In the genomic region with DNA sequence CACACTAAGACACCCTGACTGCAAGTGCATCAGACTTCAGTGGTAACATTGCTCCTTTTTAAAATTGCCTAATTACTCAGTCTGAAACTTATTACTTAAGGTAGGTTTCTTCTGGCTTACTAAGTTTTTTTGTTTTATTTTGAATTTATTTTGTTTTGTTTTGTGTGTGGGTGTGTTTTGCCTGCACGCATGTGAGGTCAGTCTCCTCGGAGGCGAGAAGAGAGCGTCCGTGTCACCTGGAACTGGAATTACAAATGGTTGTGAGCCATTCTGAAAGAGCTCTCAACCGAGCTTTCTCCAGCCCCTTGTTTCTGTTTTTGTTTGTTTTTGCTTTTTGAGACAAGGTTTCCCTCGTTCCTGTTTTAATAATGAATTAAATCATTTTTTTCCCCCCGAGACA, we compare ENCODE assay signal across 9 mouse cellular contexts. TPM values are rescaled to one million over a fixed set of nuclear protein-coding genes. Genes with fewer than 3 reads are reported as not detected.
DNase-seq lines count a peak whose midpoint lies in the region; ATAC-seq and TF ChIP-seq lines count a peak whose summit lies in the region.
"Had no signal": no experiment of that assay in that cellular context is flagged by ENCODE, and none has a peak within 500 bp of the region (broad histone marks: within the 10 kb centered on the region; RNA-seq: fewer than 3 reads in every experiment).

No protein-coding gene starts in this region.

- H3K4me2 ChIP-seq in heart, embryonic 12.5 days = peak overlapping the region; percentile 73

- peak overlapping the region; percentile 71 for H3K4me3 ChIP-seq in heart, embryonic 12.5 days
- H3K4me3 ChIP-seq in ES-Bruce4 (ENCODE audit: low read depth, low read length) = peak overlapping the region; percentile 84
- peak overlapping the region; percentile 69 for H3K4me3 ChIP-seq in hindbrain, embryonic 10.5 days
- H3K4me3 ChIP-seq in macrophage (ENCODE audit: inconsistent target) = no peak overlapping the region; the same call in 1 of the 2 replicates

- H3K27me3 ChIP-seq in heart, embryonic 12.5 days (replicated peaks) = no peaks in the 10 kb centered on the region
- H3K27me3 ChIP-seq in ES-Bruce4 (ENCODE audit: control insufficient read depth, insufficient read depth, low read length, poor library complexity, severe bottlenecking) = no peaks in the 10 kb centered on the region
- H3K27me3 ChIP-seq in hindbrain, embryonic 10.5 days (ENCODE audit: insufficient read depth, poor library complexity, severe bottlenecking) = no peaks in the 10 kb centered on the region

- H3K9me3 ChIP-seq in heart, embryonic 12.5 days (replicated peaks) = no peaks in the 10 kb centered on the region
- no peaks in the 10 kb centered on the region for H3K9me3 ChIP-seq in ES-Bruce4 (replicated peaks; ENCODE audit: control insufficient read depth, insufficient read depth, low read length, poor library complexity, severe bottlenecking)
- H3K9me3 ChIP-seq in hindbrain, embryonic 10.5 days = no peaks in the 10 kb centered on the region

- H3K79me2 ChIP-seq in macrophage (ENCODE audit: inconsistent target) = no peaks in the 10 kb centered on the region

- H3K27ac ChIP-seq in heart, embryonic 12.5 days (ENCODE audit: poor library complexity, severe bottlenecking) = peak overlapping the region; percentile 82
- H3K27ac ChIP-seq in ES-Bruce4 (ENCODE audit: insufficient read depth, low read length) = peak overlapping the region; percentile 49; the same call in 1 of the 2 replicates
- H3K27ac ChIP-seq in hindbrain, embryonic 10.5 days = peak overlapping the region; percentile 89
- peak overlapping the region; percentile 35 for H3K27ac ChIP-seq in macrophage

- no peak for TF ChIP-seq EP300 in ES-Bruce4 (IDR thresholded peaks at IDR 0.05; ENCODE audit: insufficient read depth, low read depth, low read length)

- no peak for TF ChIP-seq CTCF in ES-Bruce4 (IDR thresholded peaks at IDR 0.05; ENCODE audit: low read depth, low read length)

- peaks cover 30% of the 10 kb centered on the region for H3K36me3 ChIP-seq in heart, embryonic 12.5 days
- H3K36me3 ChIP-seq in ES-Bruce4 (ENCODE audit: control insufficient read depth, insufficient read depth, low read length, poor library complexity, severe bottlenecking) = peaks cover 14% of the 10 kb centered on the region
- H3K36me3 ChIP-seq in hindbrain, embryonic 10.5 days = peaks cover 30% of the 10 kb centered on the region
- H3K36me3 ChIP-seq in macrophage (ENCODE audit: inconsistent target) = peaks cover under 1% of the 10 kb centered on the region; the same call in 1 of the 2 replicates

- DNase-seq in heart, adult 11 months = no peak
- DNase-seq in hindbrain, embryonic 10.5 days (ENCODE audit: low spot score) = no peak
- no peak for DNase-seq in cerebellum, adult 18-20 months
- DNase-seq in layer of hippocampus, adult 9-10 months (ENCODE audit: low spot score) = no peak
- DNase-seq in frontal cortex, postnatal 10 days (ENCODE audit: low spot score in 2 of 2) = no peak

- H3K9ac ChIP-seq in heart, embryonic 12.5 days = peak overlapping the region; percentile 64
- H3K9ac ChIP-seq in ES-Bruce4 (ENCODE audit: low read depth, poor library complexity, severe bottlenecking) = peak overlapping the region; percentile 77

- peaks cover 18% of the 10 kb centered on the region for H3K4me1 ChIP-seq in heart, embryonic 12.5 days (replicated peaks)
- H3K4me1 ChIP-seq in ES-Bruce4 (ENCODE audit: control insufficient read depth, insufficient read depth, low read length) = no peaks in the 10 kb centered on the region
- H3K4me1 ChIP-seq in hindbrain, embryonic 10.5 days (replicated peaks) = peaks cover 32% of the 10 kb centered on the region

- ATAC-seq in heart, embryonic 12.5 days (ENCODE audit: insufficient number of reproducible peaks, low FRiP score) = no peak

- TF ChIP-seq POLR2A in ES-Bruce4 (IDR thresholded peaks at IDR 0.05; ENCODE audit: insufficient read depth, low read length) = no peak

- WGBS in heart, embryonic 12.5 days = 46% methylated on average over 8 of the region's 8 CpGs
- WGBS in hindbrain, embryonic 10.5 days = 58% methylated on average over 8 of the region's 8 CpGs
- 54% methylated on average over 8 of the region's 8 CpGs for WGBS in macrophage (ENCODE audit: missing documents)

RNA-seq across cellular contexts. Expression of a gene that starts 0.6 kb away (rescaled TPM):
- 102 and 106 TPM in 2 replicates for polyA plus RNA-seq in heart, embryonic 12.5 days (2016; fragmentation: Nextera tagmentation; extraction: Ambion mirVana)
- 127 and 175 TPM in 2 replicates for polyA plus RNA-seq in ES-Bruce4 (2011; ENCODE audit: insufficient read depth, insufficient read length, low read depth, missing spikeins)
- polyA plus RNA-seq in hindbrain, embryonic 10.5 days (2016; fragmentation: Nextera tagmentation; extraction: Ambion mirVana) = 137 and 152 TPM in 2 replicates
- 10 to 100 TPM in 1 of 26 experiments, 1 to 10 TPM in 22, under 1 TPM in 1, not detected in 2; 0.99 to 11.1 (median 3.7) TPM for total RNA-seq in macrophage (2018; cell fraction: chromatin; rRNA removed)
- total RNA-seq in macrophage (2018; cell fraction: cytosol; rRNA removed) = 10 to 100 TPM in 12 of 26 experiments, 1 to 10 TPM in 14; 5.9 to 14.6 (median 9.9) TPM
- 10 to 100 TPM in 2 of 26 experiments, 1 to 10 TPM in 24; 1.2 to 21.0 (median 3.7) TPM for total RNA-seq in macrophage (2018; cell fraction: nucleus; rRNA removed)
- 5.7 to 28.7 TPM (median 9.5 TPM) in 3 replicates for polyA plus RNA-seq in macrophage (2018)

RNA-seq across cellular contexts. Expression of a gene that starts 16.9 kb away (rescaled TPM):
- polyA plus RNA-seq in heart, embryonic 12.5 days (2016; fragmentation: Nextera tagmentation; extraction: Ambion mirVana) = 31.8 and 34.7 TPM in 2 replicates
- polyA plus RNA-seq in ES-Bruce4 (2011; ENCODE audit: insufficient read depth, insufficient read length, low read depth, missing spikeins) (4.9 and 5.5 TPM in 2 replicates), macrophage (2018) (0.19 to 0.37 TPM in 2 of 3 replicates, not detected in the other)
- polyA plus RNA-seq in hindbrain, embryonic 10.5 days (2016; fragmentation: Nextera tagmentation; extraction: Ambion mirVana) = 12.5 and 24.3 TPM in 2 replicates
- total RNA-seq in macrophage (2018; cell fraction: chromatin; rRNA removed) = 10 to 100 TPM in 1 of 26 experiments, 1 to 10 TPM in 3, under 1 TPM in 8, not detected in 14; 0.27 to 31.0 (median 0.64) TPM
- total RNA-seq in macrophage (2018; cell fraction: cytosol; rRNA removed) = under 1 TPM in 24 of 26 experiments, not detected in 2; 0.04 to 0.55 (median 0.10) TPM
- 1 to 10 TPM in 1 of 26 experiments, under 1 TPM in 13, not detected in 12; 0.12 to 6.4 (median 0.37) TPM for total RNA-seq in macrophage (2018; cell fraction: nucleus; rRNA removed)

RNA-seq across cellular contexts. Expression of a gene that starts 19.9 kb away (rescaled TPM):
- polyA plus RNA-seq in heart, embryonic 12.5 days (2016; fragmentation: Nextera tagmentation; extraction: Ambion mirVana) = 5,530 and 5,941 TPM in 2 replicates
- 1.4 TPM in 1 of 2 replicates, not detected in the other for polyA plus RNA-seq in ES-Bruce4 (2011; ENCODE audit: insufficient read depth, insufficient read length, low read depth, missing spikeins)
- polyA plus RNA-seq in hindbrain, embryonic 10.5 days (2016; fragmentation: Nextera tagmentation; extraction: Ambion mirVana) = 2.6 and 14.6 TPM in 2 replicates
- total RNA-seq in macrophage (2018; cell fraction: chromatin; rRNA removed) = not detected
- total RNA-seq in macrophage (2018; cell fraction: cytosol; rRNA removed) = not detected
- total RNA-seq in macrophage (2018; cell fraction: nucleus; rRNA removed) = not detected
- polyA plus RNA-seq in macrophage (2018) = not detected in 3 replicates
- total RNA-seq: left cerebral cortex, postnatal 10 days had no signal

RNA-seq across cellular contexts. Expression of a gene that starts 40.8 kb away (rescaled TPM):
- 8.4 and 9.0 TPM in 2 replicates for polyA plus RNA-seq in heart, embryonic 12.5 days (2016; fragmentation: Nextera tagmentation; extraction: Ambion mirVana)
- polyA plus RNA-seq in ES-Bruce4 (2011; ENCODE audit: insufficient read depth, insufficient read length, low read depth, missing spikeins) (9.3 and 9.9 TPM in 2 replicates), macrophage (2018) (4.5 to 5.8 TPM (median 5.4 TPM) in 3 replicates)
- 9.5 and 10.3 TPM in 2 replicates for polyA plus RNA-seq in hindbrain, embryonic 10.5 days (2016; fragmentation: Nextera tagmentation; extraction: Ambion mirVana)
- total RNA-seq in macrophage (2018; cell fraction: chromatin; rRNA removed) = 10 to 100 TPM; 10.7 to 72.0 (median 39.8) TPM
- 1 to 10 TPM; 2.5 to 6.7 (median 4.5) TPM for total RNA-seq in macrophage (2018; cell fraction: cytosol; rRNA removed)
- total RNA-seq in macrophage (2018; cell fraction: nucleus; rRNA removed) = 10 to 100 TPM; 10.9 to 41.7 (median 23.6) TPM

Comparison
In these comparisons a context has a peak if more than half of its experiments do, and no peak if none do; other contexts are left out.
1. H3K27ac ChIP-seq: peak in every context shown above with its lines; median percentile 89 in hindbrain, embryonic 10.5 days; 82 in heart, embryonic 12.5 days; 49 in ES-Bruce4; 35 in macrophage.
2. RNA of a gene that starts 19.9 kb away (polyA plus RNA-seq): 5,530 to 5,941 TPM in heart, embryonic 12.5 days; 2.6 to 14.6 TPM in hindbrain, embryonic 10.5 days, 1.4 TPM in ES-Bruce4 and not detected in macrophage; every median in the first group is over 100 times any median in the second.